Comparison of ENCODE assay signal across 30 mouse cellular contexts in the genomic region with DNA sequence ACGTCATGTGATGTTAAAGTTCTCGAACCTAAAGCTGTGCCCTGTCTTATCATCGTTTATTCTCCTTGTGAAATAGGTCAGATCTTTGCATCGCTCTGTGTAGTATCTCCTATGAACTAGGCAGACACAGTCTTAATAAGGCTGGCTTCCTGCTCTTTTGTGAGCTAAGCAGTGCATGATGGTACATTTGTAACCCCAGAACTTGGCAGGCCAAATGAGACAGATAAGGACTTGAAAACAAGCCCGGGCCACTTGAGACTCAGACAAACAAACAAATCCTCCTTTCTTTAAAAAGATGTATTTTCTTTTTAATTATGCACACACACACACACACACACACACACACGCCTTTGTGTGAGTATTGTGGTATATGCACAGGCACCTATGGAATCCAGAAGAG. TPM values are rescaled to one million over a fixed set of nuclear protein-coding genes. Genes with fewer than 3 reads are reported as not detected.
DNase-seq lines count a peak whose midpoint lies in the region; ATAC-seq and TF ChIP-seq lines count a peak whose summit lies in the region.
"Had no signal": no experiment of that assay in that cellular context is flagged by ENCODE, and none has a peak within 500 bp of the region (broad histone marks: within the 10 kb centered on the region; RNA-seq: fewer than 3 reads in every experiment).

No protein-coding gene starts in this region.

- no peak overlapping the region for H3K4me2 ChIP-seq in heart, embryonic 11.5 days
- no peak overlapping the region for H3K4me2 ChIP-seq in neural tube, embryonic 15.5 days
- H3K4me2 ChIP-seq: embryonic facial prominence, embryonic 12.5 days; limb, embryonic 12.5 days; liver, embryonic 12.5 days; midbrain, embryonic 15.5 days had no signal

- peaks cover 10% of the 10 kb centered on the region; the same call in 1 of the 2 replicates for H3K4me1 ChIP-seq in heart, embryonic 11.5 days (ENCODE audit: control insufficient read depth, insufficient read depth, low read length)
- H3K4me1 ChIP-seq in kidney, adult 2 months (ENCODE audit: control insufficient read depth, insufficient read depth, low read length) = peaks cover 3% of the 10 kb centered on the region; the same call in 1 of the 2 replicates
- H3K4me1 ChIP-seq in neural tube, embryonic 15.5 days = 0 out of 2 replicates have a peak, but pooled peaks cover 3% of the 10 kb centered on the region
- H3K4me1 ChIP-seq: limb, embryonic 12.5 days; midbrain, embryonic 10.5 days; midbrain, embryonic 15.5 days had no signal

- no peak for ATAC-seq in heart, embryonic 11.5 days (replicated peaks; ENCODE audit: insufficient number of reproducible peaks, low FRiP score, low TSS enrichment)
- peak; percentile 40 for ATAC-seq in activated CD4-positive, CD25-positive, alpha-beta regulatory T cell, adult 4 months
- no peak for ATAC-seq in neural tube, embryonic 15.5 days (ENCODE audit: low FRiP score)
- ATAC-seq: forebrain, embryonic 14.5 days; hindbrain, embryonic 16.5 days; liver, embryonic 12.5 days; liver, postnatal 0 days; midbrain, embryonic 15.5 days had no signal

- no peaks in the 10 kb centered on the region for H3K27me3 ChIP-seq in heart, embryonic 11.5 days (ENCODE audit: control insufficient read depth, insufficient read depth, low read length)
- no peaks in the 10 kb centered on the region for H3K27me3 ChIP-seq in kidney, adult 2 months (replicated peaks; ENCODE audit: control insufficient read depth, insufficient read depth, low read length)
- H3K27me3 ChIP-seq in neural tube, embryonic 15.5 days (replicated peaks) = no peaks in the 10 kb centered on the region
- H3K27me3 ChIP-seq: CH12.LX; embryonic facial prominence, embryonic 12.5 days; limb, embryonic 12.5 days; liver, embryonic 12.5 days; midbrain, embryonic 15.5 days had no signal

- WGBS in heart, embryonic 11.5 days (ENCODE audit: insufficient replicate concordance) = 69% methylated on average over 6 of the region's 6 CpGs
- WGBS in kidney, adult 2 months = 81% methylated on average over 6 of the region's 6 CpGs
- 95% methylated on average over 6 of the region's 6 CpGs for WGBS in neural tube, embryonic 15.5 days

- H3K9me3 ChIP-seq in heart, embryonic 11.5 days (replicated peaks; ENCODE audit: control insufficient read depth, low read length) = no peaks in the 10 kb centered on the region
- no peaks in the 10 kb centered on the region for H3K9me3 ChIP-seq in neural tube, embryonic 15.5 days (replicated peaks)
- H3K9me3 ChIP-seq: embryonic facial prominence, embryonic 12.5 days; limb, embryonic 12.5 days; liver, embryonic 12.5 days; midbrain, embryonic 10.5 days; midbrain, embryonic 15.5 days had no signal

- peak; percentile 93 for DNase-seq in heart, adult 11 months
- peak; percentile 31 for DNase-seq in kidney, adult 2 months
- no peak for DNase-seq in kidney, adult 8-10 months
- peak; percentile 40 to 51 for DNase-seq in heart, postnatal 36 days
- no peak for DNase-seq in frontal cortex, postnatal 36 days (ENCODE audit: low spot score in 2 of 2)
- DNase-seq: adrenal gland, postnatal 10 days; cerebellum, adult 9-10 months; cerebellum, postnatal 36 days; gastrocnemius, postnatal 25 days; kidney, adult 18-20 months; kidney, postnatal 14 days; liver, postnatal 0 days; right cerebral cortex, postnatal 4 days; thymus, adult 18-20 months; thymus, postnatal 25 days had no signal

- H3K4me3 ChIP-seq in heart, embryonic 11.5 days (ENCODE audit: low read depth, low read length) = no peak overlapping the region
- H3K4me3 ChIP-seq in kidney, adult 2 months (ENCODE audit: insufficient read depth, low read depth, low read length) = no peak overlapping the region
- H3K4me3 ChIP-seq in neural tube, embryonic 15.5 days (replicated peaks) = no peak overlapping the region
- H3K4me3 ChIP-seq: embryonic facial prominence, embryonic 12.5 days; layer of hippocampus, adult 2 months; left cerebral cortex, adult 2 months; limb, embryonic 12.5 days; liver, embryonic 12.5 days; midbrain, embryonic 10.5 days; midbrain, embryonic 15.5 days had no signal

- intact Hi-C loops in heart, postnatal 36 days (cut with DNase I) = no loop called here

- H3K27ac ChIP-seq in heart, embryonic 11.5 days (ENCODE audit: low read depth, low read length) = no peak overlapping the region
- no peak overlapping the region for H3K27ac ChIP-seq in kidney, adult 2 months (ENCODE audit: insufficient read depth, low read depth, low read length)
- no peak overlapping the region for H3K27ac ChIP-seq in neural tube, embryonic 15.5 days (replicated peaks)
- H3K27ac ChIP-seq: embryonic facial prominence, embryonic 12.5 days; layer of hippocampus, adult 2 months; left cerebral cortex, adult 2 months; limb, embryonic 12.5 days; liver, embryonic 12.5 days; macrophage; midbrain, embryonic 10.5 days; midbrain, embryonic 15.5 days; stomach, postnatal 0 days had no signal

- peaks cover 4% of the 10 kb centered on the region; the same call in 1 of the 2 replicates for H3K36me3 ChIP-seq in heart, embryonic 11.5 days (ENCODE audit: control insufficient read depth, insufficient read depth, low read length)
- H3K36me3 ChIP-seq in kidney, adult 2 months (ENCODE audit: control insufficient read depth, insufficient read depth, low read length) = no peaks in the 10 kb centered on the region; the same call in 1 of the 2 replicates
- no peaks in the 10 kb centered on the region for H3K36me3 ChIP-seq in neural tube, embryonic 15.5 days
- H3K36me3 ChIP-seq: liver, embryonic 12.5 days; midbrain, embryonic 15.5 days had no signal

- no peak overlapping the region for H3K9ac ChIP-seq in heart, embryonic 11.5 days (ENCODE audit: low read depth, low read length)
- H3K9ac ChIP-seq in neural tube, embryonic 15.5 days (replicated peaks) = no peak overlapping the region
- H3K9ac ChIP-seq: embryonic facial prominence, embryonic 12.5 days; limb, embryonic 12.5 days; liver, embryonic 12.5 days; liver, postnatal 0 days; midbrain, embryonic 15.5 days had no signal

- no peak for TF ChIP-seq POLR2A in kidney, adult 2 months (IDR thresholded peaks at IDR 0.05; ENCODE audit: low read depth, low read length)

- TF ChIP-seq CTCF in kidney, adult 2 months (conservative IDR thresholded peaks at IDR 0.05; ENCODE audit: insufficient read depth, insufficient read length, low read depth, low read length) = no peak

RNA-seq across cellular contexts. Expression of a gene that starts 42.5 kb away (rescaled TPM):
- polyA plus RNA-seq in heart, embryonic 11.5 days (2014; fragmentation: Nextera tagmentation; extraction: Ambion mirVana) = 16.0 and 17.9 TPM in 2 replicates
- polyA plus RNA-seq in kidney, adult 2 months (2012; rRNA removed) = 16.3 and 22.6 TPM in 2 replicates
- 1 to 10 TPM; 9.0 to 10.0 TPM for polyA plus RNA-seq in activated CD4-positive, CD25-positive, alpha-beta regulatory T cell, adult 4 months (2017; shearing (Covaris generic))
- 10 to 100 TPM; 11.5 to 15.0 TPM for total RNA-seq in heart, postnatal 36 days (2021)
- 5.8 and 9.1 TPM in 2 replicates for polyA plus RNA-seq in neural tube, embryonic 15.5 days (2015; fragmentation: Nextera tagmentation; extraction: Ambion mirVana)

Comparison
In these comparisons a context has a peak if more than half of its experiments do, and no peak if none do; other contexts are left out.
1. DNase-seq: peak in heart, adult 11 months (single experiment), kidney, adult 2 months (single experiment) and heart, postnatal 36 days (2 of 2); none in kidney, adult 8-10 months (0 of 2) and frontal cortex, postnatal 36 days (0 of 2).